Mouse (Mus musculus) hematopoietic stem cell, adult 5-6 weeks (primary cell): ENCODE results near the gene Kirrel. TPM values are rescaled to one million over a fixed set of nuclear protein-coding genes. Genes with fewer than 3 reads are reported as not detected.

Source experiments
- ATAC-seq, 2 experiments: fragments of 125-278 bp in 1 of 2; replicated peaks in 1 of 2; 2 replicates each; pipeline ENCODE4 v1.8.0; 2016 to 2017; ENCODE audit warnings: inconsistent platforms in 2 of 2, mild to moderate bottlenecking in 2 of 2, moderate number of reproducible peaks in 2 of 2, low read depth in 1 of 2, moderate TSS enrichment in 1 of 2; ENCODE audit not compliant: low FRiP score in 2 of 2, poor library complexity in 2 of 2, severe bottlenecking in 2 of 2, insufficient read depth in 1 of 2, low TSS enrichment in 1 of 2
- total RNA-seq: library from RNA; stranded (forward); fragments of 172-1452, 232-1000 nt; gene quantifications from 2 replicates; pipeline ENCODE4 v1.2.3, GENCODE M21; 2017

Gene Kirrel
- total RNA-seq, 1 experiment from 2014 or later = 0.15 TPM

- ATAC-seq = no peak
Measured at GRCm38 (mm10) chr3:87112264-87112663, 62.3 kb downstream of the Kirrel start.

GRCm38 (mm10) chr3:87104856-87105255 lies 69.7 kb downstream of the Kirrel start:
- no peak for ATAC-seq

- no peak for ATAC-seq
Measured at GRCm38 (mm10) chr3:87102346-87102745, 72.2 kb downstream of the Kirrel start.

GRCm38 (mm10) chr3:87100911-87101310 lies 73.6 kb downstream of the Kirrel start:
- ATAC-seq = no peak

- no peak for ATAC-seq
Measured at GRCm38 (mm10) chr3:87097969-87098946, 76.3 kb downstream of the Kirrel start.

GRCm38 (mm10) chr3:87097205-87097604 lies 77.3 kb downstream of the Kirrel start:
- ATAC-seq = no peak

GRCm38 (mm10) chr3:87093718-87094117 lies 80.8 kb downstream of the Kirrel start:
- no peak for ATAC-seq

GRCm38 (mm10) chr3:87089694-87090565 lies 84.6 kb downstream of the Kirrel start:
- ATAC-seq = peak; percentile 77 to 82; a peak in 3 of 4 replicates

GRCm38 (mm10) chr3:87087146-87087545 lies 87.4 kb downstream of the Kirrel start:
- ATAC-seq = no peak

GRCm38 (mm10) chr3:87082235-87082634 lies 92.3 kb downstream of the Kirrel start:
- ATAC-seq = peak in 1 of 2 experiments; percentile 57; a peak in 2 of 4 replicates

- no peak for ATAC-seq
Measured at GRCm38 (mm10) chr3:87079751-87080150, 94.8 kb downstream of the Kirrel start.

GRCm38 (mm10) chr3:87079301-87079700 lies 95.2 kb downstream of the Kirrel start:
- no peak for ATAC-seq

- ATAC-seq = no peak
Measured at GRCm38 (mm10) chr3:87077681-87078080, 96.9 kb downstream of the Kirrel start.

- no peak for ATAC-seq
Measured at GRCm38 (mm10) chr3:87076899-87077298, 97.6 kb downstream of the Kirrel start.

- no peak for ATAC-seq
Measured at GRCm38 (mm10) chr3:87076161-87076560, 98.4 kb downstream of the Kirrel start.

- no peak for ATAC-seq
Measured at GRCm38 (mm10) chr3:87072612-87073515, 101.7 kb downstream of the Kirrel start.

GRCm38 (mm10) chr3:87072191-87072590 lies 102.4 kb downstream of the Kirrel start:
- no peak for ATAC-seq
